Mouse (Mus musculus) embryonic facial prominence, embryonic 15.5 days (tissue): ENCODE results near the gene Foxr1. TPM values are rescaled to one million over a fixed set of nuclear protein-coding genes. Genes with fewer than 3 reads are reported as not detected.
"Not testable (repeated sequence)": the region's sequence is repeated elsewhere in the genome, so short reads cannot be mapped to it uniquely, and the experiment has no call there.

Experiments used
- ATAC-seq: fragments of 200-750 bp; cut with Nextera tagmentation; 2 replicates; pipeline ENCODE4 v1.8.0; 2017; ENCODE audit warnings: low read depth, moderate TSS enrichment; ENCODE audit not compliant: insufficient number of reproducible peaks, low FRiP score, low TSS enrichment
- H3K27ac ChIP-seq: fragments of 300-500 bp; sonication (generic); replicated peaks from 2 replicates; pipeline ENCODE4 v1.5.1; 2015; ENCODE audit warnings: mild to moderate bottlenecking, inconsistent platforms
- H3K27me3 ChIP-seq: fragments of 300-500 bp; sonication (generic); 2 replicates; pipeline ENCODE4 v1.6.1; 2015; ENCODE audit warnings: inconsistent platforms
- H3K36me3 ChIP-seq: fragments of 300-500 bp; sonication (generic); 2 replicates; pipeline ENCODE4 v1.6.1; 2015; ENCODE audit warnings: mild to moderate bottlenecking, inconsistent platforms
- H3K4me1 ChIP-seq: fragments of 300-500 bp; sonication (generic); 2 replicates; pipeline ENCODE4 v1.6.1; 2015; ENCODE audit warnings: inconsistent platforms
- H3K4me2 ChIP-seq: fragments of 300-500 bp; sonication (generic); replicated peaks from 2 replicates; pipeline ENCODE4 v1.6.1; 2015; ENCODE audit warnings: mild to moderate bottlenecking, inconsistent platforms
- H3K4me3 ChIP-seq: fragments of 300-500 bp; sonication (generic); replicated peaks from 2 replicates; pipeline ENCODE4 v1.5.1; 2015; ENCODE audit warnings: mild to moderate bottlenecking, inconsistent platforms
- H3K9ac ChIP-seq: fragments of 300-500 bp; sonication (generic); 2 replicates; pipeline ENCODE4 v1.6.1; 2015; ENCODE audit warnings: inconsistent platforms
- H3K9me3 ChIP-seq: fragments of 300-500 bp; sonication (generic); replicated peaks from 2 replicates; pipeline ENCODE4 v1.6.1; 2016; ENCODE audit warnings: inconsistent platforms
- WGBS: fragments of 180-500 bp; shearing (Covaris S2); methylation state at CpG from one replicate; pipeline ENCODE4 v1.1.7; 2015; 5-methylcytosine and 5-hydroxymethylcytosine counted together
- polyA plus RNA-seq: library from polyadenylated mRNA; unstranded; fragments of >200 nt; fragmentation: Nextera tagmentation; extraction: Ambion mirVana; gene quantifications from 2 replicates; pipeline ENCODE4 v1.2.1, GENCODE M21; 2015

Foxr1 gene
- polyA plus RNA-seq, 1 experiment from 2014 or later = not detected

- no peak for ATAC-seq
- Histone ChIP-seq H3K4me2 (no peak overlapping the region), H3K9me3 (no peaks in the 10 kb centered on the region), H3K4me1 (peaks cover 7% of the 10 kb centered on the region; the same call in 1 of the 2 replicates), H3K4me3 (no peak overlapping the region), H3K36me3 (peaks cover 62% of the 10 kb centered on the region), H3K27ac (0 out of 2 replicates have a peak overlapping the region, but pooled peaks have one; percentile 4), H3K9ac (no peak overlapping the region), H3K27me3 (no peaks in the 10 kb centered on the region)
- 81% methylated on average over 1 of the region's 1 CpGs for WGBS
Measured at GRCm38 (mm10) chr9:44411601-44412130, 29.3 kb downstream of the Foxr1 start.

GRCm38 (mm10) chr9:44410647-44411336 lies 30.1 kb downstream of the Foxr1 start:
- no peak overlapping the region for H3K4me3 ChIP-seq
- H3K27me3 ChIP-seq = no peaks in the 10 kb centered on the region
- no peak overlapping the region for H3K4me2 ChIP-seq
- no peak overlapping the region for H3K9ac ChIP-seq
- WGBS = 80% methylated on average over 2 of the region's 2 CpGs
- no peaks in the 10 kb centered on the region for H3K9me3 ChIP-seq
- H3K4me1 ChIP-seq = peaks cover 12% of the 10 kb centered on the region; the same call in 1 of the 2 replicates
- H3K36me3 ChIP-seq = peaks cover 59% of the 10 kb centered on the region
- no peak overlapping the region for H3K27ac ChIP-seq
- no peak for ATAC-seq

DNA sequence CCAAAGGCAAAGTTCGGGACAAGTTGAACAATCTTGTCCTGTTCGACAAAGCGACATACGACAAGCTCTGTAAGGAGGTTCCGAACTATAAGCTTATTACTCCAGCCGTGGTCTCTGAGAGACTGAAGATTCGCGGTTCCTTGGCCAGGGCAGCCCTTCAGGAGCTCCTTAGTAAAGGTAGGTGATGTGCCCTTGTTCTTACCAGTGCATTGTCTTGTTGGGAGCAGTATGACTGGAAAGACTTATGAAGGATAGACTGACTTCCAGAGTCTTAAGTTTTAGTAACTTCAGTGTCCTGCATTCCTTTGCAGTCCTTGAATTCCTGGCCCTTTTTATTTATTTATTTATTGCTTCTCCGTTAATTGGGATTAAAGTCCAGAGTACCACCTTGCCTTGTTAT lies 32.2 kb downstream of the Foxr1 start:
- H3K27ac ChIP-seq, ATAC-seq, H3K9me3 ChIP-seq, H3K9ac ChIP-seq, H3K27me3 ChIP-seq: not testable (repeated sequence)
- Histone ChIP-seq H3K4me1 (peaks cover 13% of the 10 kb centered on the region; the same call in 1 of the 2 replicates), H3K36me3 (peaks cover 67% of the 10 kb centered on the region), H3K4me3 (peak overlapping the region; percentile 88), H3K4me2 (peak overlapping the region; percentile 65)
- 79% methylated on average over 9 of the region's 9 CpGs for WGBS

DNA sequence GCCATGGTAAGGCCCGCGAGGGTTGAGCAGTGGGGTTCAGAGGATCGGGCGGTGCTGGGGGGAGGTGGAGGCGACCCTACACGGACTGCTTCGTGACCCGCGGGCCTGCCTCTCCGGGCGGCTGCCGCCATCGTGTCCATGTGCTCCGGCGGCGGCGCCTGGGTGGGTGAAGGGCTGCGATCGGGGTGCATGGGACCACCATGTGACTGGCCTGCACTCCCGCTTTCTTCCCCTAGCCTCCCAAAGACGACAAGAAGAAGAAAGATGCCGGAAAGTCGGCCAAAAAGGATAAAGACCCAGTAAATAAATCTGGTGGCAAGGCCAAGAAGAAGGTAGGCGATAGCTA lies 33.2 kb downstream of the Foxr1 start:
- under 1% methylated on average over 24 of the region's 24 CpGs for WGBS
- Histone ChIP-seq H3K27me3 (no peaks in the 10 kb centered on the region), H3K4me2 (peak overlapping the region; percentile 65), H3K4me1 (peaks cover 13% of the 10 kb centered on the region; the same call in 1 of the 2 replicates), H3K36me3 (peaks cover 66% of the 10 kb centered on the region), H3K27ac (peak overlapping the region; percentile 99), H3K9ac (peak overlapping the region; percentile 78), H3K9me3 (no peaks in the 10 kb centered on the region), H3K4me3 (peak overlapping the region; percentile 88)
- no peak for ATAC-seq

DNA sequence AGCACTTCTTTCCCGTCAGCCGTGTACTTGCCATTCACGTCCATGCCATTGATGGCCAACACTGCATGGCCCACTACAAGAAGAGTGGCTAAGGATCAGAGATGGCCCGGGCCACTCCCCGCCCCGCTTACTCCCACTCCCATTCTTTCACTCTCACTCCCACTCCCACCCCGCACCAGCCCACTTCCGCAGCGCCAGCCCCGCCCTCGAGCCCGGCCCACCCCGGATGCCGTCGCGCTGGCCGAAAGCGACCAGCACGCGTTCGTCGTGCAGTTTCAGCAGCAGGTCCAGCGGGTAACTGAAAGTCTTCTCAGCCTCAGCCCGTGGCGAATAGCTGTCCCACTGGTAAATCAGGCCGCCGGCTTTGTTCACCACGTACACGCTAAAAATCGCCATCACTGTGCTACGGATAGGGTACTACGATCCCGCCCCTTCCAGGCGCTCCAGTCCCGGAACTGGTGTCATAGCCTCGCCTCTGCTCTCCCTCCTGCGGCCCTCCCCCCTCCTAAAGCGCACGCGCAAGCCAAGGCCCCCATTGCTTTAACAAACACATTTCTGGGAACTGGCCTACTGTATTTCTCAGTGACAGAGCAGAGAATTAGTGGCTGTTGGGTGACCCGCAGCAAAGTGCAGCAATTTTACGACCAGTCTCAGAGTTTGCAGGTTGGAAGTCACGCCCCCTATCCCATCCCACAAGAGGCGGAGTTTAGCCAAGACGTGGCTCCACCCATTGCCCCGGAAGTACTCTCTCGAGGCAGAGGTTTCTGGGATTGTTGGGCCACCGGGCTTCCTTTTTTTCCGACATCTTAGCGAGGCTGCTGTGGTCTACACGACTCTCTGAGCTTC lies 33.8 kb downstream of the Foxr1 start, which contains the start of the genes Rps25 and Trappc4:
Rps25 (plus strand) TSS at position 234 of the 846 bp plus-strand sequence.
Trappc4 (minus strand) TSS at position 695 of the 846 bp plus-strand sequence.
- Histone ChIP-seq H3K4me3 (peak within 1 kb of the TSS; percentile 88), H3K9ac (peak within 1 kb of the TSS; percentile 78), H3K36me3 (peaks cover 66% of the 10 kb centered on the region), H3K4me2 (peak within 1 kb of the TSS; percentile 65), H3K9me3 (no peaks in the 10 kb centered on the region), H3K4me1 (peaks cover 13% of the 10 kb centered on the region; the same call in 1 of the 2 replicates), H3K27ac (peak within 1 kb of the TSS; percentile 99), H3K27me3 (no peaks in the 10 kb centered on the region)
- peak; percentile 93 for ATAC-seq
- under 1% methylated on average over 51 of the region's 51 CpGs for WGBS

DNA sequence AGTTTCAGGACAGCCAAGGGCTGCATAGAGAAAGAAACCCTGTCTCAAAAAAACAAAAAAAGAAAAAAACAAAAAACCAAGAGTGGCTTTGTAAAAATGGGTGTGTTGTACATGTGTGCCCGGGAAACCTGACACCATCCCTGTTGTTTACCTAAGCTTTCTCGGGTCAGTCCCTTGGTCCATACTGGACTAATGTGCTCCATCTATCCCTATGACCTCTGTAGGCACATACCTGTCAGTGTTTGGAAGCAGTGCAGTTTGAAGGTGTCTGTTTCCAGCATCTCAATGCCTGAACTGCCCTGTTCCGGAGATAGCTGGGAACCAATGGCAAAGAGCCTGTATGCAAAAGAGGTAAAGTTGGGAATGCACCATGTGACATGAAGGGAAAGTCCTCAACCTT lies 35.9 kb downstream of the Foxr1 start:
- Histone ChIP-seq H3K4me1 (peaks cover 13% of the 10 kb centered on the region; the same call in 1 of the 2 replicates), H3K36me3 (peaks cover 65% of the 10 kb centered on the region), H3K27me3 (no peaks in the 10 kb centered on the region), H3K4me2 (no peak overlapping the region), H3K9me3 (no peaks in the 10 kb centered on the region), H3K9ac (no peak overlapping the region), H3K4me3 (no peak overlapping the region), H3K27ac (no peak overlapping the region)
- no peak for ATAC-seq
- WGBS = 73% methylated on average over 3 of the region's 3 CpGs

DNA sequence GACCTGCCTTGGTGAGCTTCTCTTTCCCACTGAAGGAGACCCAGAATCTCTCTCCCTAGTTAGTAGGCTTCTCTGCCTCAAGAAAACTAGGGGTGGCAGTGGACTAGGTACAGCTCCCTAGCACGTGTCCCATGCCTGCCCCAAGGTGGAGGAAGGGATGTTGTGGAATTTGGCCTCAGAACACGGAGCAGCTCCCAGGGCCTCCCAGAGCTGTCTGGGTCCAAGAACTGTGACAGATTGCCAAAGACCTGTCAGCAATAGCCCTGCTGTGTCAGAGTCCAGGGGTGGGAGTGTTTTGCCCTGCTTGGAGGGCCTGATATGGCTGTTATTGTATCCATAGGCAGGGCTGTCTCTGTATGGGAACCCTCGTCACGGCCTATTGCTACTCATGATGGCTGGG lies 39.9 kb downstream of the Foxr1 start:
- 81% methylated on average over 4 of the region's 4 CpGs for WGBS
- Histone ChIP-seq H3K4me2 (no peak overlapping the region), H3K9me3 (no peaks in the 10 kb centered on the region), H3K9ac (no peak overlapping the region), H3K36me3 (peaks cover 62% of the 10 kb centered on the region), H3K27me3 (no peaks in the 10 kb centered on the region), H3K4me3 (no peak overlapping the region), H3K27ac (no peak overlapping the region), H3K4me1 (peaks cover 23% of the 10 kb centered on the region)
- ATAC-seq = no peak

- 93% methylated on average over 6 of the region's 6 CpGs for WGBS
- Histone ChIP-seq H3K4me2 (no peak overlapping the region), H3K27me3 (no peaks in the 10 kb centered on the region), H3K4me1 (peaks cover 20% of the 10 kb centered on the region), H3K9ac (no peak overlapping the region), H3K36me3 (peaks cover 54% of the 10 kb centered on the region), H3K9me3 (no peaks in the 10 kb centered on the region), H3K4me3 (no peak overlapping the region), H3K27ac (no peak overlapping the region)
- ATAC-seq = no peak
Measured at GRCm38 (mm10) chr9:44399795-44400114, 41.2 kb downstream of the Foxr1 start.

DNA sequence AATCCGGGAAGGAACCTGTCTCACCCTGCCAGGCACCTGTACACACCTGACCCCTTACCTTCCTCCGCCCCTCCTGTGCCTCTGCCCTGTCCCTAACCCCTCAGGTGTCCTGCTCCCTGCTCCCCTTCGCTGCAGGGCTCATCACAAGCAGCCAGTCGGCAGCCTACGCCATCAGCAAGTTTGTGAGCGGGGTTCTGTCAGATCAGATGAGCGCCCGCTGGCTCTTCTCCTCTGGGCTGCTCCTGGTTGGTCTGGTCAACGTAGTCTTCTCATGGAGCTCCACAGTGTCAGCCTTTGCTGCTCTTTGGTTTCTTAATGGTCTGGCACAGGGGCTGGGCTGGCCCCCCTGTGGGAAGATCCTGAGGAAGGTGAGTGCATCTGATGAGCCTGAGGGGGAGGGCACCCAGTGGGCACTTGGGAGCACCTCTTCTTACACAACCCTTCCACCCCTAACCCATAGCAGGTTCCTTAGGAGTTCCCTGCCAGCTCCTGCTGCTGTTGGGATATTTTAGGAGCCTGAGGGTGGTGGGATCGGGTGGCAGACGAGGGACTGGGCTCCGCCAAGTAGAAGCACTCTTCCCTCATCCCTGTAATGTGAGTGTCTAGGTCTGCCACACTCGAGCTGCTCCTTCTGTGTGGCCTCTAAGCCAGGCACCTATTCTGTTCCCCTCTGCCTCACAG lies 41.7 kb downstream of the Foxr1 start:
- ATAC-seq = no peak
- H3K36me3 ChIP-seq = peaks cover 50% of the 10 kb centered on the region
- no peak overlapping the region for H3K9ac ChIP-seq
- H3K4me3 ChIP-seq = no peak overlapping the region
- H3K9me3 ChIP-seq = no peaks in the 10 kb centered on the region
- no peak overlapping the region for H3K27ac ChIP-seq
- H3K27me3 ChIP-seq = no peaks in the 10 kb centered on the region
- H3K4me2 ChIP-seq = no peak overlapping the region
- 66% methylated on average over 13 of the region's 13 CpGs for WGBS
- peaks cover 20% of the 10 kb centered on the region for H3K4me1 ChIP-seq

DNA sequence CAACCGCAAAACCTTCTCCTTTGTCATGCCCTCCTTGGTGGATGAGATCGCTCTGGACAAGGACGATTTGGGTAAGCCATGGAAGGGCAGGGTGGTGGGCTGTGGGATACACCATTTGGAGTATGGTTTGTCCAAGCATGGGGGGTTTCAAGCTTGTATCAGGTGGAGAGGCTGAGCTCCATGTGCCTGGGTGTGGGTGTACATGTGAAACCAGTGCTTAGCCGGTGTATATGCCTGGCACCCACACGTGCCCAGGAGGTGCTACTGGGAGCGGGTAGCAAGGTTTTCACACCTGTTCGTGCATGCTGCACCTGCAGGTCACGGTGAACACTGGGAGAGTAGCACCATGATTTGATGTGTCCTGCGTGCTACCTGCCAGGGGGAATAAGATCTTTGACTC lies 42.4 kb downstream of the Foxr1 start:
- ATAC-seq = no peak
- no peaks in the 10 kb centered on the region for H3K27me3 ChIP-seq
- no peak overlapping the region for H3K4me2 ChIP-seq
- 0 out of 2 replicates have a peak overlapping the region, but pooled peaks have one; percentile 58 for H3K4me3 ChIP-seq
- H3K9me3 ChIP-seq = no peaks in the 10 kb centered on the region
- no peak overlapping the region for H3K27ac ChIP-seq
- H3K9ac ChIP-seq = no peak overlapping the region; the same call in 1 of the 2 replicates
- H3K4me1 ChIP-seq = peaks cover 20% of the 10 kb centered on the region
- peaks cover 44% of the 10 kb centered on the region for H3K36me3 ChIP-seq
- 78% methylated on average over 9 of the region's 9 CpGs for WGBS

- Histone ChIP-seq H3K27me3 (no peaks in the 10 kb centered on the region), H3K4me2 (peak overlapping the region; percentile 95), H3K27ac (no peak overlapping the region), H3K9me3 (no peaks in the 10 kb centered on the region), H3K9ac (no peak overlapping the region), H3K4me3 (peak overlapping the region; percentile 58), H3K4me1 (peaks cover 20% of the 10 kb centered on the region), H3K36me3 (peaks cover 39% of the 10 kb centered on the region)
- WGBS = 25% methylated on average over 4 of the region's 4 CpGs
- no peak for ATAC-seq
Measured at GRCm38 (mm10) chr9:44398087-44398486, 42.8 kb downstream of the Foxr1 start.
